Mouse (Mus musculus): ENCODE data around the gene Col1a1.

Gene Col1a1

DNA sequence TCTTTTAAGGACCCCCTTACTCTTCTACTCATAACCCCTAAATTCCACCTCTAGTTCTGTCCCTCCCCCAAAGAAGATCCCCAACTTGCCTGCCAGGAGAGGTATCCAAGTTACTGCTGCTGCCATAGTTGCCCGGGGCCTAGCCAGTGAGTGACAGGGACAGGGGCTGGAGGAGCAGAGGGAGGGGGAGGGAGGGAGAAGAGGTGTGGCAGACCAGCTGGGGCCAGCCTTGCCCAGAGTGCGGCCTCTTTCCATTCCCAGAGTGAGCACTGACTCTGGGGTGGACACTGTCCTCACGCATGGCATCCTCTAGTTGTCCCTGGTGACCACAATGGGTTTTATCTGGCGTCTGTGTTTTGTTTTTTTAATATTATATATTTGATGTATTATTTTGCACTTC is 37.3 kb downstream of the Col1a1 start:
- in situ Hi-C loops (cut with MboI; ENCODE audit: low sequenced_read_pairs) = no loop called here

GRCm38 (mm10) chr11:94974951-94975350 is 38.9 kb downstream of the Col1a1 start:
- in situ Hi-C loops (cut with MboI; ENCODE audit: low sequenced_read_pairs) = no loop called here

DNA sequence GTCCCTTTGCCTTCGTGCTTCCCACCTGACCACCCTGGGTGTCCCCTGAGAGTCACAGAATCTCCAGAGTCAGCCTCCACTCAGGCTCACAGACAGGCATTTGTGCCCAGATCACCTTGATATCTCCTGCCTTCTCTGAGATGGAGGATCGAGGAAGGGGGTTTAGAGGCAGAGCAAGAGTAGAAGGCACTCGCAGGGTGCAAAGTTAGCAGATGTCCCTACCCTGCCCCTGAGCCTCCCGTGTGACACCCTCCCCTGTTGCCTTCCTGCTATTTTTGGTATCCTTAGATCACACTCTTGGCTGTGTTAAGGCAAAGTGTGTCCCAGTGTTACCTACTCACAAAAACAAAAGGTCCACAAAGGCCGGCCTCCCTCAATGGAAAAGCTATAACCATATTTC is 40.2 kb downstream of the Col1a1 start, which contains the start of gene Sgca:
Gene Sgca, minus strand, starts transcription at position 129 of the 400 bp plus-strand sequence.
- in situ Hi-C loops (cut with MboI; ENCODE audit: low sequenced_read_pairs) = no loop called here

DNA sequence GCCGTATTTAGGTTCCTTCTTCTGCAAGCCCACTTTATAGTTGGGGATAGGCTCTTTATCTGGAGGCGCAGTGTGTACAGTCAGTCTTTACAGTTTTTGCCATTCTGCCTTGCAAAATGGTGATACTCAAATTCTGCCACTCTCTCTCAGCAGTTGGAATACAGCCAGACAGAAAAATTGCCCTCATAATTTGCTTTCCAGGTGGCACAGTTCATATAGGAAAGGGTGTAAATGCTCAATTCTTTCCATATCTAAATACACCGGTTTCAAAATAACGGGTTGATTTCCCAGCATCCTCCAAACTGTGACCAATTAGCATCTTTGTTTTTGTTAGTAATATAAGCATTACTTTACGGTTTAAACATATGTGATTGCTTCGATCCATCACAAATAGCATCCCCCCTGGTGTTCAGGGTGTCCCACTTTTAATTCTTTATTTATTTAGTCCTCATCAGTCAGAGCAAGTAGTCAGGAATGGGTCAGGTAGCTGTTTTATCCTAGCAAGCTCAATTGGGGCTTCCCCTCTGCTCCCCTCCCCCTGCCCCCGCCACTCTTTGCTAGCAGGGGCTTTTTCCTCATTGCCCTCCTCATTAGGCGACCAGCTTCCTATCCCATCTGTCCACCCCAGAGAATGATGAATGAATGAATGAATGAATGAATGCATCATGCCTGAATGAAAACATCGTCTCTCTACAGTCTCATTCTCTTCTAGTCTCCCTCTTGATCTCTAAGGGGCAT is 42.3 kb downstream of the Col1a1 start:
- in situ Hi-C loops (cut with MboI; ENCODE audit: low sequenced_read_pairs) = no loop called here

GRCm38 (mm10) chr11:94978947-94979346 is 42.9 kb downstream of the Col1a1 start:
- in situ Hi-C loops (cut with MboI; ENCODE audit: low sequenced_read_pairs) = no loop called here

GRCm38 (mm10) chr11:94979462-94980179 is 43.6 kb downstream of the Col1a1 start:
- in situ Hi-C loops (cut with MboI; ENCODE audit: low sequenced_read_pairs) = no loop called here

DNA sequence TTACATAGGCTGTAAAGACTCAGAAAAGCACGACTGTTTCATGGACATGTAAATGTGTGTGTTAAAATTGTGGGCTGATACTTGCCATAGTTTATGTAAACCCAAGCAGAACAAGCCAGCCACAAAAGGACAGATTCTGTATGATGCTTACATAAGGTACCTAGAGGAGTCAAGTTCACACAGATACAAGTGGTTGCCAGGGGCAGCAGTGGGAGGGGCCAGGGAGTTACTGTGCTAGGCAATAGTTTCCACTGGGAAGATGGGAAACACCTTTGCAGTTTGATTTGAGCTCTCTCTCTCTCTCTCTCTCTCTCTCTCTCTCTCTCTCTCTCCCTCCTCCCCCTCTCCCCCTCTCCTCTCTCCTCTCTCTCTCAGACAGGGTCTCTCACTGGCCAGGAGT is 49.1 kb downstream of the Col1a1 start:
- in situ Hi-C loops (cut with MboI; ENCODE audit: low sequenced_read_pairs) = no loop called here

GRCm38 (mm10) chr11:94985822-94986221 is 49.8 kb downstream of the Col1a1 start:
- in situ Hi-C loops (cut with MboI; ENCODE audit: low sequenced_read_pairs) = no loop called here

GRCm38 (mm10) chr11:94986435-94986834 is 50.4 kb downstream of the Col1a1 start:
- in situ Hi-C loops (cut with MboI; ENCODE audit: low sequenced_read_pairs) = no loop called here

GRCm38 (mm10) chr11:94987341-94987740 is 51.3 kb downstream of the Col1a1 start:
- in situ Hi-C loops (cut with MboI; ENCODE audit: low sequenced_read_pairs) = no loop called here

- in situ Hi-C loops (cut with MboI; ENCODE audit: low sequenced_read_pairs) = no loop called here
Observed at GRCm38 (mm10) chr11:94987851-94988250, 51.8 kb downstream of the Col1a1 start.

DNA sequence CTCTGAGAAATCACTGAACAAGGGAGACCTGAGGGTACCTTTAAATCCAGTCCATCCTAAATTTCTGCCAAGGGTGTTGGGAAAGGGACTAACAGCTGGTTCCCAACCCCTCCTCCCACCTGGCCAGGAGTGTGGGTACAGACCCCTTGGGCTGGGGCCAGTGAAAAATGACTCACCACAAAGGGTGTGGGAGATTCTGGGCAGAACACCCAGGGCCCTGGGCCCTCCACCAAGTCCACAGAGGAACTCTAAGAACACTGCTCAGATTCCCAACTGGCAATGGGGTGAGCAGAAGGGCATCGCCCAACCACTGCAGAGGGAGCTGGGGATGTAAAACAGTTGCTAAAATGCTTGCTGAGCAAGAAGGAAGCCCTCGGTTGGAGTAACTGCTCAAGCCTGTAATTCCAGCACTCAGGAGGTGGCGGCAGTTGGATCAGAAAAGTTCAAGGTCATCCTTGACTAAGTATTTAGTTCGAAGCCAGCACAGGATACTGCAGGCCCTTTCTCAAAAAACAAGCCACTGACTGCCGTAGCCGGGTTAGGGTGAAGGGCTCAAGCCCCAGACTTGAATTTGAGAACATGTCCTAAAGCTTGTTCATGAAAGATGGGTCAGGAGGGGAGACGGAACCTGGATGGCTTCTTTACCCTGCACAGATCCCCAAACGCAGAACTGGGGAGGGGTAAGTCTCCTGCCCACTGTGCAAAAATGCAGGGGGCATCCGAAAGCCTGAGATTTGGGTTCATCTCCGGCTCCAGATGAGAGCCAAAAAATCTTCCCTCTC is 52.9 kb downstream of the Col1a1 start:
- in situ Hi-C loops (cut with MboI; ENCODE audit: low sequenced_read_pairs) = no loop called here

DNA sequence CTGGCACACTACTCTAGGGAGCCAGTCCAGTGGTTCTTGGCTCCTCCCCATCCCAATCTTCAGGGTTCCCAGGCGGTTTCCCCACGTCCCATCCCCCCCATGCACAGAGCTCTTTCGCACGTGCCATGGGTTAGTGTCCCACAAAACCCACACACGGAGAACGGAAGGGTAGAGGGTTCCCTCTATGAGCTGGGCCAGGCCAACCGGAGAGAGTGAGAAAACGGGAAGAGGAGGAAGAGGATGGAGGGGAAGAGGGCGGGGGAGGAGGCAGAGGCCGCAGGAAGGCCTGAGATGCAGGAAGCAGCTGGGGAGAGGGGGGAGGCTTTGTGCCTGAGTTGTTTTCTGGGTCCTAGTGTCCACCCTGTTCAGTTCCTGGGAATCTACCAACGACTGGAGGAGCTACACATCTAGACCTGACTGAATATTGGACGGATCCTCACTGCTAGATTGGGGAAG is 53.6 kb downstream of the Col1a1 start:
- in situ Hi-C loops (cut with MboI; ENCODE audit: low sequenced_read_pairs) = no loop called here

DNA sequence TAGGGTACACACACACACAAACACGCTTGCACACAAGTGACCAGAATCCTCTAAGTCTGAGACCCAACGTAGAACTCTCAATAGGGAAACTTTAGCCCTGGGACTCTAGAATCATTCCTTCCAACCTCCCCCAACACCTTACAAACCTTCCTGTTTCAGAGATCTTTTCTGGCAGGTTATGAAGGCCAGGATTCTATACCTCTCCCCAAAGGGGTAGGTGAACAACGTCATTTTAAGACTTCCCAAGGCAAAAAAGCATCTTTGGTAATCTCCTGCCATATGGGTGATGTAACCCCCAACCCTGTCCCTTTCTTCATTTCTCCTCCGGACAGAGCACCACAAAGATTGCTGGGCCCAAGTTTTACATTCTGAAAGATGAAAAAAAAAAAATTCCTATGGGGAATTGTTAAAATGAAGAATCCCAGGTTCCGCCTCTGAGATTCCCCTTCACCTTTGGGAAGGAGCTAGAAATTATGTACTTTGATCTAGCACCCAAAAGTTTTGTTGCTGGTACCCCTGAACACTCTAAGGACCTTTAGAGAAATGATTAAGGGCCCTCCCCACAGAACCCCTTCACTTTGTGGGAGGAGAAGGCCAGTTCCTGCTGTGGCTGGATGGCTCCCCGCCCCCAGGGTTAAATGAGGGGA is 54.2 kb downstream of the Col1a1 start:
- in situ Hi-C loops (cut with MboI; ENCODE audit: low sequenced_read_pairs) = no loop called here

- in situ Hi-C loops (cut with MboI; ENCODE audit: low sequenced_read_pairs) = no loop called here
Observed at GRCm38 (mm10) chr11:94990749-94991577, 54.9 kb downstream of the Col1a1 start, which contains the start of gene Ppp1r9b. Gene Ppp1r9b, plus strand, starts transcription at chr11:94991035.

GRCm38 (mm10) chr11:94991641-94992479 is 55.8 kb downstream of the Col1a1 start:
- in situ Hi-C loops (cut with MboI; ENCODE audit: low sequenced_read_pairs) = no loop called here

GRCm38 (mm10) chr11:94992480-94992753 is 56.4 kb downstream of the Col1a1 start:
- in situ Hi-C loops (cut with MboI; ENCODE audit: low sequenced_read_pairs) = no loop called here

- in situ Hi-C loops (cut with MboI; ENCODE audit: low sequenced_read_pairs) = no loop called here
Observed at GRCm38 (mm10) chr11:94992754-94993606, 57.0 kb downstream of the Col1a1 start.

Measured in CH12F3 (cell line).